Mouse (Mus musculus): Measurements from ENCODE around the gene Tcirg1.

- TF ChIP-seq CTCF (IDR thresholded peaks at IDR 0.05; ENCODE audit: borderline replicate concordance, extremely low read depth, insufficient read depth, insufficient read length) (no peak), POLR2A (IDR thresholded peaks at IDR 0.05; ENCODE audit: borderline replicate concordance, extremely low read depth, insufficient read depth, insufficient read length, poor library complexity, severe bottlenecking) (no peak)
Measured at GRCm38 (mm10) chr19:3855601-3856000, 51.3 kb downstream of the Tcirg1 start.
